Mouse (Mus musculus) liver, embryonic 16.5 days (tissue): ENCODE measurements around the gene Slc38a11. TPM values are rescaled to one million over a fixed set of nuclear protein-coding genes. Genes with fewer than 3 reads are reported as not detected.

Source experiments
- ATAC-seq: fragments of 200-750 bp; cut with Nextera tagmentation; 2 replicates; pipeline ENCODE4 v1.8.0; 2017; ENCODE audit warnings: low read depth, mild to moderate bottlenecking, moderate number of reproducible peaks, moderate library complexity
- H3K27ac ChIP-seq: fragments of 300-500 bp; sonication (generic); 2 replicates; pipeline ENCODE4 v1.5.1; 2014; ENCODE audit warnings: mild to moderate bottlenecking, low read length
- H3K27me3 ChIP-seq: fragments of 300-500 bp; sonication (generic); 2 replicates; pipeline ENCODE4 v1.6.1; 2014; ENCODE audit warnings: low read depth, low read length, mixed read lengths; ENCODE audit not compliant: control insufficient read depth, insufficient read depth
- H3K36me3 ChIP-seq: fragments of 300-500 bp; sonication (generic); 2 replicates; pipeline ENCODE4 v1.6.1; 2014; ENCODE audit warnings: mild to moderate bottlenecking; ENCODE audit not compliant: control insufficient read depth, insufficient read depth
- H3K4me1 ChIP-seq: fragments of 300-500 bp; sonication (generic); 2 replicates; pipeline ENCODE4 v1.6.1; 2014; ENCODE audit warnings: low read depth, low read length, mixed read lengths; ENCODE audit not compliant: control insufficient read depth
- H3K4me2 ChIP-seq: fragments of 300-500 bp; sonication (generic); 2 replicates; pipeline ENCODE4 v1.6.1; 2014; ENCODE audit warnings: low read depth, low read length, mixed read lengths
- H3K4me3 ChIP-seq: fragments of 300-500 bp; sonication (generic); 2 replicates; pipeline ENCODE4 v1.5.1; 2014; ENCODE audit warnings: low read depth, mild to moderate bottlenecking, low read length
- H3K9ac ChIP-seq: fragments of 300-500 bp; sonication (generic); 2 replicates; pipeline ENCODE4 v1.6.1; 2014; ENCODE audit warnings: low read depth, low read length
- H3K9me3 ChIP-seq: fragments of 300-500 bp; sonication (generic); replicated peaks from 2 replicates; pipeline ENCODE4 v1.6.1; 2016; ENCODE audit warnings: low read length; ENCODE audit not compliant: control insufficient read depth
- WGBS: fragments of 180-500 bp; shearing (Covaris S2); extraction: QIAGEN DNeasy Blood & Tissue Kit; methylation state at CpG from one replicate; pipeline ENCODE4 v1.1.7; 2014; ENCODE audit not compliant: insufficient replicate concordance; 5-methylcytosine and 5-hydroxymethylcytosine counted together
- polyA plus RNA-seq: library from polyadenylated mRNA; unstranded; fragments of >200 nt; fragmentation: Nextera tagmentation; extraction: Ambion mirVana; gene quantifications from 2 replicates; pipeline ENCODE4 v1.2.1, GENCODE M21; 2015

Slc38a11 gene
- polyA plus RNA-seq, 1 experiment from 2014 or later, result 0.09 TPM

- no peaks in the 10 kb centered on the region for H3K9me3 ChIP-seq
- H3K27ac ChIP-seq, result no peak overlapping the region
- ATAC-seq, result no peak
- H3K9ac ChIP-seq, result no peak overlapping the region
- no peaks in the 10 kb centered on the region for H3K36me3 ChIP-seq
- H3K4me2 ChIP-seq, result no peak overlapping the region
- no peaks in the 10 kb centered on the region for H3K27me3 ChIP-seq
- 20% methylated on average over 2 of the region's 2 CpGs for WGBS
- H3K4me1 ChIP-seq, result no peaks in the 10 kb centered on the region
- no peak overlapping the region for H3K4me3 ChIP-seq
Observed at GRCm38 (mm10) chr2:65296541-65296940, 67.3 kb downstream of the Slc38a11 start.

- H3K9ac ChIP-seq, result no peak overlapping the region
- no peaks in the 10 kb centered on the region for H3K9me3 ChIP-seq
- WGBS, result 64% methylated on average over 8 of the region's 8 CpGs
- ATAC-seq, result no peak
- no peaks in the 10 kb centered on the region for H3K36me3 ChIP-seq
- no peaks in the 10 kb centered on the region for H3K27me3 ChIP-seq
- no peak overlapping the region for H3K27ac ChIP-seq
- H3K4me1 ChIP-seq, result no peaks in the 10 kb centered on the region
- H3K4me3 ChIP-seq, result no peak overlapping the region
- no peak overlapping the region for H3K4me2 ChIP-seq
Observed at GRCm38 (mm10) chr2:65294092-65294491, 69.7 kb downstream of the Slc38a11 start.

GRCm38 (mm10) chr2:65293411-65293810, 70.4 kb downstream of the Slc38a11 start:
- Histone ChIP-seq H3K36me3 (no peaks in the 10 kb centered on the region), H3K9ac (no peak overlapping the region), H3K27ac (no peak overlapping the region), H3K4me3 (no peak overlapping the region), H3K4me2 (no peak overlapping the region), H3K9me3 (no peaks in the 10 kb centered on the region), H3K27me3 (no peaks in the 10 kb centered on the region), H3K4me1 (no peaks in the 10 kb centered on the region)
- 72% methylated on average over 8 of the region's 8 CpGs for WGBS
- no peak for ATAC-seq

GRCm38 (mm10) chr2:65289721-65290120, 74.1 kb downstream of the Slc38a11 start:
- H3K27me3 ChIP-seq, result no peaks in the 10 kb centered on the region
- no peaks in the 10 kb centered on the region for H3K4me1 ChIP-seq
- 56% methylated on average over 4 of the region's 4 CpGs for WGBS
- no peaks in the 10 kb centered on the region for H3K9me3 ChIP-seq
- no peak for ATAC-seq
- no peak overlapping the region for H3K4me3 ChIP-seq
- H3K4me2 ChIP-seq, result no peak overlapping the region
- H3K9ac ChIP-seq, result no peak overlapping the region
- no peaks in the 10 kb centered on the region for H3K36me3 ChIP-seq
- no peak overlapping the region for H3K27ac ChIP-seq

GRCm38 (mm10) chr2:65288696-65289095, 75.1 kb downstream of the Slc38a11 start:
- H3K9me3 ChIP-seq, result no peaks in the 10 kb centered on the region
- no peak overlapping the region for H3K9ac ChIP-seq
- no peaks in the 10 kb centered on the region for H3K27me3 ChIP-seq
- no peaks in the 10 kb centered on the region for H3K36me3 ChIP-seq
- H3K4me2 ChIP-seq, result no peak overlapping the region
- no peak for ATAC-seq
- no peaks in the 10 kb centered on the region for H3K4me1 ChIP-seq
- WGBS, result 58% methylated on average over 1 of the region's 1 CpGs
- H3K27ac ChIP-seq, result no peak overlapping the region
- H3K4me3 ChIP-seq, result no peak overlapping the region

GRCm38 (mm10) chr2:65285380-65285779, 78.5 kb downstream of the Slc38a11 start:
- no peak overlapping the region for H3K9ac ChIP-seq
- H3K9me3 ChIP-seq, result no peaks in the 10 kb centered on the region
- H3K36me3 ChIP-seq, result no peaks in the 10 kb centered on the region
- H3K27ac ChIP-seq, result no peak overlapping the region
- peak; percentile 80 for ATAC-seq
- WGBS, result 31% methylated on average over 3 of the region's 3 CpGs
- no peaks in the 10 kb centered on the region for H3K27me3 ChIP-seq
- no peak overlapping the region for H3K4me3 ChIP-seq
- H3K4me1 ChIP-seq, result no peaks in the 10 kb centered on the region
- H3K4me2 ChIP-seq, result no peak overlapping the region

- ATAC-seq, result no peak
- Histone ChIP-seq H3K4me1 (no peaks in the 10 kb centered on the region), H3K9ac (no peak overlapping the region), H3K36me3 (no peaks in the 10 kb centered on the region), H3K4me2 (no peak overlapping the region), H3K4me3 (no peak overlapping the region), H3K27ac (no peak overlapping the region), H3K9me3 (no peaks in the 10 kb centered on the region), H3K27me3 (no peaks in the 10 kb centered on the region)
- WGBS, result 45% methylated on average over 6 of the region's 6 CpGs
Observed at GRCm38 (mm10) chr2:65282979-65283378, 80.9 kb downstream of the Slc38a11 start.

- no peaks in the 10 kb centered on the region for H3K4me1 ChIP-seq
- WGBS, result 25% methylated on average over 4 of the region's 4 CpGs
- no peak for ATAC-seq
- H3K36me3 ChIP-seq, result no peaks in the 10 kb centered on the region
- no peak overlapping the region for H3K4me3 ChIP-seq
- no peak overlapping the region for H3K4me2 ChIP-seq
- no peak overlapping the region for H3K27ac ChIP-seq
- H3K9ac ChIP-seq, result no peak overlapping the region
- H3K27me3 ChIP-seq, result no peaks in the 10 kb centered on the region
- H3K9me3 ChIP-seq, result no peaks in the 10 kb centered on the region
Observed at GRCm38 (mm10) chr2:65279029-65279690, 84.7 kb downstream of the Slc38a11 start.

- Histone ChIP-seq H3K27me3 (no peaks in the 10 kb centered on the region), H3K4me2 (no peak overlapping the region), H3K4me3 (no peak overlapping the region), H3K9ac (no peak overlapping the region), H3K4me1 (no peaks in the 10 kb centered on the region), H3K27ac (no peak overlapping the region), H3K36me3 (no peaks in the 10 kb centered on the region), H3K9me3 (no peaks in the 10 kb centered on the region)
- WGBS, result 59% methylated on average over 6 of the region's 6 CpGs
- no peak for ATAC-seq
Observed at GRCm38 (mm10) chr2:65275443-65276061, 88.3 kb downstream of the Slc38a11 start.
